Mouse (Mus musculus) T-helper 1 cell (primary cell): ENCODE results near the gene Ap5m1.
"Not testable (repeated sequence)": the region's sequence is repeated elsewhere in the genome, so short reads cannot be mapped to it uniquely, and the experiment has no call there.

ENCODE experiments used
- in situ Hi-C: fragments of 300-600 bp; cut with MboI, MseI; formaldehyde crosslinking; loops from one replicate; pipeline ENCODE4 v1.15.1; 2025; ENCODE audit warnings: high pct_unique_total_duplicates

Gene Ap5m1

GRCm38 (mm10) chr14:49065529-49066273, at the start of gene Ap5m1:
TSS of gene Ap5m1 (plus strand) at chr14:49066097.
- in situ Hi-C loops: no loop called here

- in situ Hi-C loops: no loop called here
Measured at GRCm38 (mm10) chr14:49019765-49020164, 46.1 kb upstream of the Ap5m1 start.

GRCm38 (mm10) chr14:49027040-49027778, 38.7 kb upstream of the Ap5m1 start:
- in situ Hi-C loops: loop anchor here (25.0 kb wide), 1 partner anchor 1765 kb away; no protein-coding TSS in a partner anchor

- in situ Hi-C loops: loop anchor here (25.0 kb wide), 1 partner anchor 1766 kb away; no protein-coding TSS in a partner anchor
Measured at GRCm38 (mm10) chr14:49027779-49028368, 38.0 kb upstream of the Ap5m1 start.

- in situ Hi-C loops: loop anchor here (25.0 kb wide), 1 partner anchor 1767 kb away; no protein-coding TSS in a partner anchor
Measured at GRCm38 (mm10) chr14:49028991-49029390, 36.9 kb upstream of the Ap5m1 start.

- in situ Hi-C loops: loop anchor here (25.0 kb wide), 1 partner anchor 1783 kb away; no protein-coding TSS in a partner anchor
Measured at GRCm38 (mm10) chr14:49045610-49046009, 20.3 kb upstream of the Ap5m1 start.

GRCm38 (mm10) chr14:49049492-49049891, 16.4 kb upstream of the Ap5m1 start:
- in situ Hi-C loops: loop anchor here (25.0 kb wide), 1 partner anchor 1787 kb away; no protein-coding TSS in a partner anchor

GRCm38 (mm10) chr14:49063838-49064237, 2.1 kb upstream of the Ap5m1 start:
- in situ Hi-C loops: no loop called here

- in situ Hi-C loops: no loop called here
Measured at GRCm38 (mm10) chr14:49066274-49066823, 452 bp downstream of the Ap5m1 start, which contains the start of gene Exoc5. TSS of gene Exoc5 (minus strand) at chr14:49066653.

- in situ Hi-C loops: no loop called here
Measured at GRCm38 (mm10) chr14:49072837-49073236, 6.9 kb downstream of the Ap5m1 start.

- in situ Hi-C loops: no loop called here
Measured at GRCm38 (mm10) chr14:49073896-49074295, 8.0 kb downstream of the Ap5m1 start.

- in situ Hi-C loops: no loop called here
Measured at GRCm38 (mm10) chr14:49074361-49074760, 8.5 kb downstream of the Ap5m1 start.

- in situ Hi-C loops: no loop called here
Measured at GRCm38 (mm10) chr14:49078820-49079219, 12.9 kb downstream of the Ap5m1 start.

- in situ Hi-C loops: no loop called here
Measured at GRCm38 (mm10) chr14:49086522-49086921, 20.6 kb downstream of the Ap5m1 start.

GRCm38 (mm10) chr14:49088155-49089048, 22.5 kb downstream of the Ap5m1 start:
- in situ Hi-C loops: no loop called here

GRCm38 (mm10) chr14:49089461-49090058, 23.7 kb downstream of the Ap5m1 start:
- in situ Hi-C loops: no loop called here

GRCm38 (mm10) chr14:49090102-49090501, 24.2 kb downstream of the Ap5m1 start:
- in situ Hi-C loops: no loop called here

- in situ Hi-C loops: no loop called here
Measured at GRCm38 (mm10) chr14:49091277-49091676, 25.4 kb downstream of the Ap5m1 start.

GRCm38 (mm10) chr14:49091755-49092154, 25.9 kb downstream of the Ap5m1 start:
- in situ Hi-C loops: not testable (repeated sequence)

- in situ Hi-C loops: loop anchor here (5.0 kb wide), 2 partner anchors 606 to 751 kb away; no protein-coding TSS in a partner anchor
Measured at GRCm38 (mm10) chr14:49118381-49118780, 52.5 kb downstream of the Ap5m1 start.
